Mouse (Mus musculus) heart, embryonic 10.5 days (tissue): ENCODE data around the gene Phyhd1. TPM values are rescaled to one million over a fixed set of nuclear protein-coding genes. Genes with fewer than 3 reads are reported as not detected.

Experiments used
- DNase-seq: peaks from one replicate; pipeline ENCODE4 v3.0.0-alpha.2; 2017; ENCODE audit warnings: low spot score
- H3K27ac ChIP-seq: fragments of 300-500 bp; sonication (generic); 2 replicates; pipeline ENCODE4 v1.5.1; 2016; ENCODE audit warnings: mild to moderate bottlenecking
- H3K27me3 ChIP-seq: fragments of 300-500 bp; sonication (generic); 2 replicates; pipeline ENCODE4 v1.6.1; 2016; ENCODE audit warnings: mild to moderate bottlenecking; ENCODE audit not compliant: poor library complexity, insufficient read depth, severe bottlenecking
- H3K36me3 ChIP-seq: fragments of 300-500 bp; sonication (generic); 2 replicates; pipeline ENCODE4 v1.6.1; 2016; ENCODE audit warnings: mild to moderate bottlenecking, moderate library complexity
- H3K4me1 ChIP-seq: fragments of 300-500 bp; sonication (generic); 2 replicates; pipeline ENCODE4 v1.6.1; 2016; ENCODE audit warnings: mild to moderate bottlenecking
- H3K4me3 ChIP-seq: fragments of 300-500 bp; sonication (generic); 2 replicates; pipeline ENCODE4 v1.5.1; 2016; ENCODE audit warnings: mild to moderate bottlenecking, moderate library complexity
- H3K9me3 ChIP-seq: fragments of 300-500 bp; sonication (generic); 2 replicates; pipeline ENCODE4 v1.6.1; 2016; ENCODE audit warnings: mild to moderate bottlenecking, moderate library complexity
- WGBS: fragments of 180-500 bp; shearing (Covaris S2); methylation state at CpG from one replicate; pipeline ENCODE4 v1.1.7; 2016; 5-methylcytosine and 5-hydroxymethylcytosine counted together
- polyA plus RNA-seq: library from polyadenylated mRNA; unstranded; fragments of >200 nt; fragmentation: Nextera tagmentation; extraction: Ambion mirVana; gene quantifications from 2 replicates; pipeline ENCODE4 v1.2.1, GENCODE M21; 2016

Phyhd1 gene
- polyA plus RNA-seq, 1 experiment from 2014 or later = 5.2 TPM

GRCm38 (mm10) chr2:30316955-30317354 lies 51.0 kb downstream of the Phyhd1 start:
- Histone ChIP-seq H3K4me3 (no peak overlapping the region), H3K4me1 (no peaks in the 10 kb centered on the region), H3K9me3 (no peaks in the 10 kb centered on the region), H3K27me3 (no peaks in the 10 kb centered on the region), H3K27ac (no peak overlapping the region), H3K36me3 (peaks cover 95% of the 10 kb centered on the region)
- no peak for DNase-seq
- WGBS = 90% methylated on average over 5 of the region's 5 CpGs

DNA sequence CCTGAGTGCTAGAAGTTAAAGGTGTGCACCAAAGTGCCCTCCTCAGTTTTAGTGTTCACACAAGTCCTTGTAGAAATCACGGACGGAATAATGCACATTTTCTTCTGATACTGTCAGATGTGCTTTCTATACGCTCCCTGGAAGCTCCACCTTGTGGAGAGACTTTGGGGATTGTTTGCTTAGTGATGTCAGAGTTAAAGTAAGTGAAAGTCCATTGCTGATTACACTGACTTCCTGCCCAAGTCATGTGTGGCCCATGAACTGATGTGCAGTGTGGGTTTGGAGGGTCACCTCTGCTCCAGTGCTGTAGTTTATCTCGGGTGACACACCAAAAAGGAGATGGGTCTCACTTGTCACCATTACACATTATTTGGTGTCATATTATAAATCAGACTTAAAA lies 53.3 kb downstream of the Phyhd1 start:
- H3K9me3 ChIP-seq = no peaks in the 10 kb centered on the region
- no peaks in the 10 kb centered on the region for H3K4me1 ChIP-seq
- H3K27me3 ChIP-seq = no peaks in the 10 kb centered on the region
- no peak for DNase-seq
- peaks cover 95% of the 10 kb centered on the region for H3K36me3 ChIP-seq
- no peak overlapping the region for H3K27ac ChIP-seq
- WGBS = 83% methylated on average over 4 of the region's 4 CpGs
- H3K4me3 ChIP-seq = no peak overlapping the region

DNA sequence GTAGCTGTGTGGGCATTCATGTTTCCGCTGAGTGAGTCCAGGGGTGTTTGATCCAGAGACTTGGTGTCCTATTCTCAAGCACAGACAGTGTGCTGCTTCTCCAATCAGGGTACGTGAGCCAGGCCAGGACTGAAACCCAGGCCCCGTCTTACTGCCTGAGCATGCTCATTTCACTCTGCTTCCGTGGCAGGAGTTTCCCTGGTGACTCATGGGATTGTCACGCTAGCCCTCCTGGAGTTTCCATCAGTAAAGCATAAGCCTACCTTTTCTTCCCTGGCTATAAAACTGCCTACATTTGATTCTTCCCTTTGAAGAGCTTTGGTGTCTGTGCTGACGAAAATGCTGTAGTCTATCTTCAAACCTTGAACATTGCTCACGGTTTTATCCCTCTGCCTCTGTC lies 57.1 kb downstream of the Phyhd1 start:
- Histone ChIP-seq H3K4me1 (no peaks in the 10 kb centered on the region), H3K27me3 (no peaks in the 10 kb centered on the region), H3K4me3 (no peak overlapping the region), H3K36me3 (peaks cover 96% of the 10 kb centered on the region), H3K27ac (no peak overlapping the region), H3K9me3 (no peaks in the 10 kb centered on the region)
- DNase-seq = no peak
- 90% methylated on average over 7 of the region's 7 CpGs for WGBS

DNA sequence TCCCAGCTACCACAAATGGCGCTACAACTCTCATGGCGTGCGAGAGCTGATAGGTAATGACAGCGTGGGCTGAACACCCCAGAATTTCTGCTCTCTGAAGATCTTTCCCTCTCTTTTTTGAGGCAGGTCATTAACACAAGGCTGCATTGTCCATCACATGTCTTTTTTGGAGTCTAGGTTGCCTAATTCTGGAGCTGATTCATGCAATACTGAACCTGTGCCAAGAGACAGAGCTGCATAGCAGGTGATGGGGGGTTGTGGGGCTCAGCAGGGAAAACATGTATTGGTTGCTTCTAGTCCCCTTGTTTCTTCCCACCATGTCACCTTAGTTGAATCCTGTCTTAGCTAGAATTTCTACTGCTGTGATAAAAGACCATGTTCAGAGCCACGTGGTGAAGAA lies 59.3 kb downstream of the Phyhd1 start:
- H3K9me3 ChIP-seq = no peaks in the 10 kb centered on the region
- WGBS = 92% methylated on average over 5 of the region's 5 CpGs
- DNase-seq = no peak

GRCm38 (mm10) chr2:30327276-30327675 lies 61.3 kb downstream of the Phyhd1 start:
- no peaks in the 10 kb centered on the region for H3K9me3 ChIP-seq
- 91% methylated on average over 7 of the region's 7 CpGs for WGBS
- no peak for DNase-seq
- no peaks in the 10 kb centered on the region for H3K27me3 ChIP-seq
- no peak overlapping the region for H3K4me3 ChIP-seq
- H3K27ac ChIP-seq = no peak overlapping the region
- H3K36me3 ChIP-seq = peaks cover 99% of the 10 kb centered on the region
- H3K4me1 ChIP-seq = no peaks in the 10 kb centered on the region

More for the DNA sequence above, 59.3 kb downstream of the Phyhd1 start:
- no peaks in the 10 kb centered on the region for H3K4me1 ChIP-seq
- H3K36me3 ChIP-seq = peaks cover 99% of the 10 kb centered on the region
- no peak overlapping the region for H3K27ac ChIP-seq
- no peaks in the 10 kb centered on the region for H3K27me3 ChIP-seq
- H3K4me3 ChIP-seq = no peak overlapping the region

GRCm38 (mm10) chr2:30328791-30329190 lies 62.8 kb downstream of the Phyhd1 start:
- Histone ChIP-seq H3K4me1 (no peaks in the 10 kb centered on the region), H3K27ac (no peak overlapping the region), H3K4me3 (no peak overlapping the region), H3K36me3 (peaks cover 99% of the 10 kb centered on the region), H3K9me3 (no peaks in the 10 kb centered on the region), H3K27me3 (no peaks in the 10 kb centered on the region)
- WGBS = 92% methylated on average over 3 of the region's 3 CpGs
- DNase-seq = no peak

Other genes with a start within 250 kb of the Phyhd1 start
- 17.7 and 22.3 TPM in 2 replicates for gene Wdr34, start 217.3 kb upstream of the Phyhd1 start, polyA plus RNA-seq
- 341 and 570 TPM in 2 replicates for gene Set, start 208.8 kb upstream of the Phyhd1 start, polyA plus RNA-seq
- gene Pkn3, start 188.5 kb upstream of the Phyhd1 start, polyA plus RNA-seq = 13.8 and 17.7 TPM in 2 replicates
- 65.5 and 66.2 TPM in 2 replicates for gene Zdhhc12, start 172.6 kb upstream of the Phyhd1 start, polyA plus RNA-seq
- 5.9 and 7.2 TPM in 2 replicates for gene Zer1, start 141.6 kb upstream of the Phyhd1 start, polyA plus RNA-seq
- 3.9 and 6.8 TPM in 2 replicates for gene Tbc1d13, start 132.5 kb upstream of the Phyhd1 start, polyA plus RNA-seq
- 31.3 and 32.5 TPM in 2 replicates for gene Endog, start 94.7 kb upstream of the Phyhd1 start, polyA plus RNA-seq
- 52.1 and 72.0 TPM in 2 replicates for gene Spout1, start 87.7 kb upstream of the Phyhd1 start, polyA plus RNA-seq
- gene Kyat1, start 60.4 kb upstream of the Phyhd1 start, polyA plus RNA-seq = 12.8 and 17.2 TPM in 2 replicates
- gene Lrrc8a, start 28.5 kb upstream of the Phyhd1 start, polyA plus RNA-seq = 20.2 and 34.4 TPM in 2 replicates
- 0.14 and 0.19 TPM in 2 replicates for gene Gm28035, start 25.6 kb upstream of the Phyhd1 start, polyA plus RNA-seq
- gene Gm28038, start 14.8 kb downstream of the Phyhd1 start, polyA plus RNA-seq = not detected in 2 replicates
- 29.3 and 31.7 TPM in 2 replicates for gene Dolk, start 20.1 kb downstream of the Phyhd1 start, polyA plus RNA-seq
- gene Nup188, start 20.2 kb downstream of the Phyhd1 start, polyA plus RNA-seq = 45.2 and 46.5 TPM in 2 replicates
- 101 and 132 TPM in 2 replicates for gene Sh3glb2, start 93.1 kb downstream of the Phyhd1 start, polyA plus RNA-seq
- gene Miga2, start 98.0 kb downstream of the Phyhd1 start, polyA plus RNA-seq = 28.2 and 35.1 TPM in 2 replicates
- gene Dolpp1, start 126.1 kb downstream of the Phyhd1 start, polyA plus RNA-seq = 29.9 and 36.1 TPM in 2 replicates
- gene Crat, start 149.6 kb downstream of the Phyhd1 start, polyA plus RNA-seq = 36.1 and 55.2 TPM in 2 replicates
- 129 and 140 TPM in 2 replicates for gene Ptpa, start 149.8 kb downstream of the Phyhd1 start, polyA plus RNA-seq
- 1.00 and 2.2 TPM in 2 replicates for gene Ier5l, start 208.0 kb downstream of the Phyhd1 start, polyA plus RNA-seq